Mouse (Mus musculus) spleen, postnatal 14 days (tissue): Measurements from ENCODE around the gene Mylk2.

ENCODE experiments used
- DNase-seq, 2 experiments: peaks; one replicate each; pipeline ENCODE4 v3.0.0; 2021 to 2022; ENCODE audit warnings: low spot score in 2 of 2

Gene Mylk2

GRCm38 (mm10) chr2:152914310-152915120, 3.4 kb downstream of the Mylk2 start:
- DNase-seq = peak; percentile 46 to 71

DNA sequence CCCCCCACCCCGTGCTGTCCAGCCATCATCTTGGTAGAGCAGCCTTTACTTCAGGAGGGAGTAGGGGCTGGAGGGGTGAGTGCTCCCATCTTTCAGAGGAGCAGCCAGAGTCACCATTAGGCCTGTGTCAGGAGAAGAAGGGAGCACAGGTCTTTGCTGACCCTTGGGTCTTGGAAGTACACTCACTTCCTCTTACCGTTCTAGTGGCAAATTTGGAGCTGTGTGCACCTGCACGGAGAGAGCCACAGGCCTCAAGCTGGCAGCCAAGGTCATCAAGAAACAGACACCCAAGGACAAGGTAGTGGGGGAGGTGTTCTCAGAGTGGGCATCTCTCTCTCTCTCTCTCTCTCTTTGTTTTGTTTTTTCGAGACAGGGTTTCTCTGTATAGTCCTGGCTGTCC, 4.3 kb downstream of the Mylk2 start:
- no peak for DNase-seq

DNA sequence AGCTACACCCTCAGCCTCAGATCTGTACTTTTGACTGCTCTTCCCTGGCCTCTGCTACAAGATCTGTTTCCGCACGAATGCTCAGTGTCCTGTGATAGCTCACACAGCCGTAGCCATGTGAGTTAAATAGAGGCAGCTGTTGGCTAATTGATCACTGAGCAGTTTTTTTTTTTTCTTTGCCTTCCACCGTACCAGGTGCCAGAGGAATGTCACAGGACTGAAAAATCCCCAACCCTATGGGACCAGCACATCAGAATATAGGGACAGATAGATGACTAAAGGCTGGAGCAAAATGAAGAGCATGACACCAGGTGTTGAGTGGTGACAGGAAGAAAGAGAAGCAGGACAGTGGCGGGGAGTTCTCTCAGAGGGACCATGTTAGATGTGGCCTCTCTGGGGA, 5.0 kb downstream of the Mylk2 start:
- no peak for DNase-seq

GRCm38 (mm10) chr2:152917671-152918070, 6.5 kb downstream of the Mylk2 start:
- no peak for DNase-seq

- DNase-seq = no peak
Observed at GRCm38 (mm10) chr2:152922376-152922775, 11.2 kb downstream of the Mylk2 start.

DNA sequence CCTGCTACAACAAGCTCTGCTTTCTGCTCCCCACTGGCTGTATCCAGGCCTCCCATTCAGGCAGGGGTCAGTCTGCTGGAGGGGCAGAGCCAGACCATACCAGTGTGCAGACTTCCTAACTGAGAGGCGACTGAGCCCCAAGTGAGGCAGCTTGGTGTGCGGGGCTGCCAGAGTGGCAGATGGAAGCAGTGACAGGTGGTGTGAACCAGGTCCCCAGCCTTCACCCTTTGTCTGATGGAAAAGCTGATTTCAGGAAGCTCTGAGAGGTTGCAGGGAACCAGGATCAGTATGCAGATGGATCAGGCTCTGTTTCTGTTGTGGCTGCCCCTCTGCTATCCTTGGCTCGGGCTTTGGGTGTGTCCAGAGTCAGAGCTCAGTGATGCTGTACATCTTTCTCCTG, 12.5 kb downstream of the Mylk2 start:
- DNase-seq = no peak

GRCm38 (mm10) chr2:152924128-152924527, 13.0 kb downstream of the Mylk2 start:
- DNase-seq = no peak

- no peak for DNase-seq
Observed at GRCm38 (mm10) chr2:152924543-152924942, 13.4 kb downstream of the Mylk2 start.

- no peak for DNase-seq
Observed at GRCm38 (mm10) chr2:152925189-152925872, 14.2 kb downstream of the Mylk2 start.

DNA sequence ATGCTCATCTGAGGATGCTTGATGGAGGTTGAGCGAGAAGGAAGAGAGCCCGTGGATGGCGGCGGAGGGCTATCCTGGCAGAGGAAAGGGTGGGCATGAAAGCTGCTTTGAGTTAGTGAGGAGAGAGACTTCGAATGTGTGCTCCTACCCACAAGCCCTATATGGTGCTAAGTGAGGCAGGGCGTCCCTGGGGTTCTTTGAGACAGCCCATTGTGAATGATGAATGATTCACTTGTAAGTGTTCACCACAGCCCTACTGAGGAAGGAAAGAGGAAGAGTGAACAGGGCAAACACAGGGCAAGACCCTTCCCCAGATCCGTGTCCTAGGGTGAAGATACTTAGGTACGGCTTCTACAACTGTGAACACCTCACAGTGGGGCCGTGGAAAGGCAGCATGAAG, 15.7 kb downstream of the Mylk2 start:
- DNase-seq = no peak

DNA sequence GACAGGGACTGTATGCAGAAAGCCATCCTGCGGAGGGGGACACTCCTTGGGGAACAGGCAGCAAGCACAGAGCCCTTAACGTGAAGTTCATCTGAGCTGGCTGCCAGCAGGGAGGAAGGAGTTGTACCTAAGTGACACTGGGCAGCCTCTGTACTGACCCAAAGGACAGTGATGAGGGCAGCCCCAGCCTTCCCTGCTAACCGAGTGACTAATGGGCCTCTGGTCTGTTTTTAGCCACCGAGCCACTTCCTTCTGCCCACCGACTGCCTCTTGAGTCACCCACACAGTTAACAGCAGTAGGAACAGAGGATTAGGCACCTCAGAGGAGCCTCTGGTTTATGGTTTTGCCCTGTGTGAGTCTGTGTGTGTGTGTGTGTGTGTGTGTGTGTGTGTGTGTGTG, 16.2 kb downstream of the Mylk2 start:
- no peak for DNase-seq

DNA sequence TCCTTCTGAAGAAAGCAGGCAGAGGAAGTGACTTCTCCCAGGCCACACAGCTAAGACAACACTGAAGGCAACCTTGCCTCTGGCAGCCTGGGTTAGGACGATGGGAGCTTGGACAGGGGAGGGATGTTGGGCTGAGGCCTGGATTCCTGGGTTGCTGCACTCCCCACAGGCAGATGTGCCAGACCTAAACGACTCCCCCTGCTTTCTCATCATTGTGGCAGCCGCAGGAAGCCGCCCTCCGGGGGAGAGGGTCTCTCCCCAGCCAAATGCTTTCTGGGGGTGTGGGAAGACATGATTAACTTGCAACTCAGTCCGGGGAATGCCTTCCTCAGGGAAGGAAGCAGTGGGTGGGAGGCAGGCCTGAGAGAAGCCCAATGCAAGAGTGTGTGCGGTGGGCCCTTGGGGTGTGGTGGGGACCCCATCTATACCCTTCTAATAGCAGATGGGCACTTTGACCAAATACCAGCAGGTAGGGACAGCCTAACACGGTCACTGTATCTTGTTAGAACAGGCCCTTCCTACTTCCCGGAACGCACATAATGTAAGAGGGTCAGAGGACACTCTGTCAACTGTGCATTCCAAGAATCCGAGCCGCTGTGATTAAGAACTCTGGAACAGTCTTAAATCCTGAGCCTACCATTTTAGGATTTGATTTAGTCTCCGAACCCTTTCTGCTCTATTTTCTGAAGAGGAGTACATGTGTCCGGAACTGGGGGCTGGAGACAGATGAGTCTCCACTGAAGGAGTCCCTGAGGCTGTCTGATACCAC, 17.3 kb downstream of the Mylk2 start:
- DNase-seq = no peak

- DNase-seq = no peak
Observed at GRCm38 (mm10) chr2:152928988-152929370, 17.8 kb downstream of the Mylk2 start.

DNA sequence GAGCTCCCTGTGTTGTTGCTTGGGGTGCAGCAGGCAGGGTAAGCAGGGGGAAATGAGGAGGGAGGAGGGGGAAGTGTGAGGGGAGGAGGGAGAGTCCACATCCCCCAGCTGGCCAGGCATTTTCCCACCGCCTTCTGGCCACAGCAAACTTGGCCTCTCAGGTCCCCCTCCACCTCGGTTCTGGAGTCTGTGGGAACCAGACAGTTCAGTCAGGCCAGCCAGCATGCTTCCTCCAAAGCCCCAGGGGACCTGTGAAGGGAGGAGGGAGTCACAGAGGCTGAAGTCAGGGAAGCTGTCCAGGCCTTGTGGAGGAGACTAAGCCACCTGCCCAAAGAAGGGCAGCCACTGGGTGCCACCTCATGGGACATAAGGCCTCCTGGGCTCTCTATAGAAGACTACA, 19.1 kb downstream of the Mylk2 start:
- DNase-seq = no peak

DNA sequence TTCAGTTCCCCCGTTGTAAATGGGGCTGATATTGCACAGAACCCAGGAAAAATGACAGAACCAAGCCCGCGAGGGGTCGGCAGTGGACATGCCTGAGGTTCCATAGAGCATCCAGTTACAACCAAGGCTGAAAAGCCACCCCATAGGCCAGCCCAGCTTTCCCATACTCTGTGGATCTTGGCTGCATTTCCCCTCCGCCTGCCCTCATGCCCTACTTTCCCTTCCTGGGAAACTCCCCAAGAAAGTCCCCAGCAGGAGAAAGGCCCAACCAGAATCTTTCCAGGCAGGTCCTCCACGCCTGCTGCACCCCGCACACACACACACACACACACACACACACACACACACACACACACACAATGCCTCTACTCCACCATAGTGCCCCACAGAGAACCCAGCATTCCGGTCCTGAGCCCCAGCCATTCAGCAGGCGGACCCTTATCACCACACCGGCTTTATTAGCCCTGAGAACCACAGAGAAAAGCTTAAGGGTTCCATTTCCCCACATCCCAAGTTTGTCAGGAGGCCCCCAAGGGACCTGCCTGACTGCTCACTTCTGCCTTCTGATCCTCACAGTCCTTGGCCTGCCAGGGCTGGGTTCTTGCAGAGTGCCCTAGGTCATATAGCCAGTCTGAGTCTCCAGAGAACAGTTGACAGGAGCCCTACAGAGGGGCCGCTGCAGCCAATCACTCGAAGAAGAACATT, 20.5 kb downstream of the Mylk2 start:
- no peak for DNase-seq

DNA sequence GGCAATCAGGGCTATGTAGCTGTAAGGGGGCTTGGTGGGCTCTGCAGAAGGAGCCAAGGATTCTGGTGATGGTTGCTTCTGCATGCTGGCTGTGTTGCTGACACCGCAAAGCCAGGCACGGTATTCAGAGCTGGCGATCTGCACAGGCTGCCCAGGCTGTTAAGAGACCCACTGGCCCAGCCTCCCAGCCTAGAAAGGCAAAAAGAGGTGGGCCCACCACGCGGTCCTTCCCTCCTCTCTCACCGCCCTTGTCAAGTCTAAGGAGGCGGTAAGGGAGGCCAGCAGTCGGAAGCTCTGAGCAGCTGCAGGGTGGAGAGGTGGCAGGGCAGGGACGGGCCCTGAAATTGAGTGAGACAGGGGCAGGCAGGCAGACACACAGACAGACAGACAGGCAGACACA, 21.9 kb downstream of the Mylk2 start, which contains the start of gene Foxs1:
TSS of gene Foxs1 (minus strand) at position 161 of the 400 bp plus-strand sequence.
- no peak for DNase-seq

DNA sequence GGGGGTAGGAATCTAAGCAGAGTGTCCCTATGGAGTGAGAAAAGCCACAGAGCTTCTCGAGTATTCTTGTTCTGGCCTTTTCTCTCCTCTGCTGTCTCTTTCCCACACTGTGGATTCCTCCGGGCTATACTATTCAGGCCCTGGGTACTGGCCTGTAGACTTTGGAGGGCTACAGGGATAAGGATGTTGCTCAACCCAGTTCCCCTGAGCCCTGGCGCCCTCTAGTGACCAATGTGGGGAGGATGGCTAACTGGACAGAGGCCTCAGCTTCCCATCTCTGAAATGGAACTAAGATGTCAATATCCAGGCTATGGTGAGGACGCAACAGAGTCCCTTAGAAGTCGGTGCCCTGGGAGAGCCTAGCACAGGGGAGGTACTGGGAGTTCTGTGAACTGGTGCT, 22.5 kb downstream of the Mylk2 start:
- peak in 1 of 2 experiments; percentile 42 for DNase-seq

DNA sequence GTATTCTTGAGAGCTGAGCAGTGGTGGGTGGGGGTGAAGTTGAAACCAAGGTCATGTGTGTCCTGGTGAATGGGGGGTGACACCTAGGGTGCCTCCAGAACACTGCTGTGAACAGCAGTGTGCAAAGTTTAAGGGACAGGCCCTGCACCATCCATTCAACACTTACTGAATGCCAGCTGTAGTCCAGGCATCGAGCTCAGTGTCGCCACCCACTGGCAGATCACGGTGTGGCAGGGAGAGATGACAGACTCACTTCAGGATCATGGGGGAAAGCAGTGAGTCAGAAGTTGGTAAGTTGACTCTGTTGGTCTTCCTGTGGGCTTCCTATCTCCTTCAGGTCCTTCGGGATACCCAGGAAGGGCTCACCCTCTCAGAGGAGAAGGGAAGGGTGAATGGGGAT, 28.7 kb downstream of the Mylk2 start:
- peak in 1 of 2 experiments; percentile 36 for DNase-seq

DNA sequence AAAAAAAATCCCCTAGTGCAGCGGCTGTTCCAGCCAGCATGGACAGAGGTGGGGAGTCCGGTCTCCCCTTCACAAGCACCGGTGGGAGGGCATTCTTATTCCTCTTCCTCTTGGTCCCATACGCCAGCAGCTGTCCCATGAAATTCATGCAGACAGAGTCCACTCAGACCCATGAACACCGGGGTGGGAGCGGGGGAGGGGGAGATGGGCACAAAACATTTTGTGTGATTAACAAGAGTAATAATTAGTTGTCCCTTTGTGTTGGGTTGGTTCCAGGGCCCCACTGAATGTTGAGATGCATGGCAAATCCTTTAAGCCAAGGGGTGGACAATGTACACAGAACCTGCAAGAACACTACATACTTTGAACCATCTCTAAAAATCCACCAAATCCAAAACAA, 30.0 kb downstream of the Mylk2 start:
- no peak for DNase-seq

GRCm38 (mm10) chr2:152941776-152942175, 30.6 kb downstream of the Mylk2 start:
- DNase-seq = no peak

DNA sequence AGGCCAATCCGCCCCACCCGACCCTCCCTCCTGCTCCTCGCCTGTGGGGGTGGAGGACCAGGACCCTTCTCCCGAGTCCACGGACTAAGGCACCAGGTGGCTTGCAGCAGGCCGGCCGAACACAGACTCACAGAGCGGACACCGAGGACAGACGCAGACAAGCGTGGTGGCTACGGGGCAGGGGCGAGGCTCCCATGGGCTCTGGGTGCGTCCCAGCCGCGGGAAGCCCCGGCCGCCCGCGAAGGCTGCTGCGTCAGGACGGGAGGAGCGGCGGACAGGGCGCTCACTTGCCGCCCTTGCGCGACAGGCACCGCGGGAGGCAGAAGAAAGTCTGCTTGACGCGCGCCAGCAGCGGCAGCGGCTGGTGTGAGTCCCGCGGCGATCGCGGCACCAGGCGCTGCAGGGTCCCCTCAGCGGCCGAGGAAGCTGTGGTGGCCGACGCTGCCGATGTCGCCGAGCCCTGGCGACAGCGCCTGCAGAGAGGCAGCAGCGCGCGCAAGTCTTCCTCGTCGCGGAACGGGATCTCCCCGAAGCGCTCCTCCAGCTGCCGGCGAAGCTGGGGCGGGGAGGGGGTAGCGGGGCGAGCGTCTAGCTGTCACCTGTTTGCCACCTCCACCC, 31.9 kb downstream of the Mylk2 start:
- no peak for DNase-seq
